Mouse (Mus musculus) limb, embryonic 14.5 days (tissue): Measurements from ENCODE around the gene Ccser1. TPM values are rescaled to one million over a fixed set of nuclear protein-coding genes. Genes with fewer than 3 reads are reported as not detected.

Experiments
- ATAC-seq: fragments of 200-750 bp; cut with Nextera tagmentation; 2 replicates; pipeline ENCODE4 v1.8.0; 2017; ENCODE audit warnings: low read depth, moderate number of reproducible peaks, moderate TSS enrichment; ENCODE audit not compliant: low FRiP score
- DNase-seq: peaks from one replicate; pipeline ENCODE4 v3.0.0-alpha.2; 2015; ENCODE audit warnings: low spot score
- H3K27ac ChIP-seq: fragments of 300-500 bp; sonication (generic); replicated peaks from 2 replicates; pipeline ENCODE4 v1.5.1; 2014; ENCODE audit warnings: low read depth, mild to moderate bottlenecking, low read length, moderate library complexity, mixed read lengths
- H3K27me3 ChIP-seq: fragments of 300-500 bp; sonication (generic); 2 replicates; pipeline ENCODE4 v1.6.1; 2014; ENCODE audit warnings: low read length, mixed read lengths; ENCODE audit not compliant: control insufficient read depth, insufficient read depth
- H3K36me3 ChIP-seq: fragments of 300-500 bp; sonication (generic); 2 replicates; pipeline ENCODE4 v1.6.1; 2014; ENCODE audit warnings: mild to moderate bottlenecking, low read length, moderate library complexity, mixed read lengths; ENCODE audit not compliant: control insufficient read depth, insufficient read depth
- H3K4me1 ChIP-seq: fragments of 300-500 bp; sonication (generic); 2 replicates; pipeline ENCODE4 v1.6.1; 2014; ENCODE audit warnings: antibody characterized with exemption, low read length, mixed read lengths; ENCODE audit not compliant: control insufficient read depth, insufficient read depth
- H3K4me2 ChIP-seq: fragments of 300-500 bp; sonication (generic); replicated peaks from 2 replicates; pipeline ENCODE4 v1.6.1; 2014; ENCODE audit warnings: low read depth, mild to moderate bottlenecking, low read length, moderate library complexity; ENCODE audit not compliant: severe bottlenecking
- H3K4me3 ChIP-seq: fragments of 300-500 bp; sonication (generic); replicated peaks from 2 replicates; pipeline ENCODE4 v1.5.1; 2014; ENCODE audit warnings: low read length
- H3K9ac ChIP-seq: fragments of 300-500 bp; sonication (generic); 2 replicates; pipeline ENCODE4 v1.6.1; 2014; ENCODE audit warnings: mild to moderate bottlenecking, low read depth, low read length, moderate library complexity; ENCODE audit not compliant: severe bottlenecking
- H3K9me3 ChIP-seq: fragments of 300-500 bp; sonication (generic); 2 replicates; pipeline ENCODE4 v1.6.1; 2016; ENCODE audit warnings: low read length; ENCODE audit not compliant: control insufficient read depth
- POLR2A ChIP-seq: fragments of 200-500 bp; IDR thresholded peaks from 2 replicates; pipeline ENCODE4 v1.8.0; 2012; ENCODE audit warnings: inconsistent platforms, mild to moderate bottlenecking, moderate library complexity, borderline replicate concordance; ENCODE audit not compliant: insufficient read depth, insufficient read length; ENCODE audit errors: extremely low read depth
- WGBS: fragments of 180-500 bp; shearing (Covaris S2); extraction: QIAGEN DNeasy Blood & Tissue Kit; methylation state at CpG from one replicate; pipeline ENCODE4 v1.1.7; 2014; 5-methylcytosine and 5-hydroxymethylcytosine counted together
- polyA plus RNA-seq, 2 experiments: library from polyadenylated mRNA; depleted of rRNA in 1 of 2; stranded (reverse) in 1 of 2; unstranded in 1 of 2; fragments of >200 nt; fragmentation: Nextera tagmentation in 1 of 2; extraction: Ambion mirVana in 1 of 2; gene quantifications; 2 replicates each; pipeline versions ENCODE4 v1.2.1 to v1.2.3; 2012 to 2014

Gene Ccser1
- polyA plus RNA-seq, 2 experiments = 5.9 to 6.6 TPM

DNA sequence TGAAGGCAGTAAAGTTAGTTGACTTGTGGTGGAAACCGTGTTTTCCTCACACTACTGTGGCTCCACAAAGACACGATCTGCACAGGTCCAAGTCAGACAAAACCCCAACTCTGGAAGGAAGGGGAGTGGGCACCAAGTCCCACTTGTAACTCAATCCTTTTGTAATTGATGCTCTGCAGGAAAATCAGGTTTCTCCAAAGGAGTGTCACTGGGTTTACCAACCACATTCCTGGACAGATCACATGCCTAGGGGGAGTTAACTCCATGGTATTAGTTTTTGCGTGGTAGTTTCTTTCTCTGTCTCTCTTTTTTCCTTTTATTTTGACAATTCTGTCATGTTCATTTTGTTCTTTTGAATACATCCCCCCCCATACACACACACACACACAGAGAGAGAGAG lies 252.0 kb downstream of the Ccser1 start:
- Histone ChIP-seq H3K4me2 (no peak overlapping the region), H3K27ac (no peak overlapping the region), H3K9ac (no peak overlapping the region), H3K36me3 (no peaks in the 10 kb centered on the region), H3K4me3 (no peak overlapping the region), H3K4me1 (0 out of 2 replicates have a peak, but pooled peaks cover 2% of the 10 kb centered on the region), H3K9me3 (no peaks in the 10 kb centered on the region), H3K27me3 (no peaks in the 10 kb centered on the region)
- ATAC-seq (no peak), DNase-seq (peak; percentile 8)
- no peak for TF ChIP-seq POLR2A
- WGBS = 49% methylated on average over 3 of the region's 3 CpGs

DNA sequence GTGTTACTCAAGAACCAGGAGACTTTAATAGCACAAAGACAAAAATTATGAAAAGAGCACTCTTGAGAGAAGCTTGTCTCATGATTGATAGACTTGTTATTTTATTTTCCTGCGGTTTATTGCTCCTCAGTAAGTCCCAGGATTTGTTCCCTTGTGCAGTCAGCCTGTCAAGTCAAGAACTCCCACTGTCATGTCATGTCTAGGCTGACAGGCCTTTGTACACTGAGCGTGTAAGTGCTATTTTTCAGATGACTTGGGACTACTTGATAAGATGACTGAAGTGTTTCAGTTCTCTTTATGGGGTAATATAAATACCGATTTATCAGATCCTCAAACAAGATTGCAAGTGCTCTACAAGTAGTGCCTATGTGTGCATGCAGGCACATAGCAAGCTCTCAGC lies 252.6 kb downstream of the Ccser1 start:
- Histone ChIP-seq H3K4me1 (0 out of 2 replicates have a peak, but pooled peaks cover 2% of the 10 kb centered on the region), H3K9ac (no peak overlapping the region), H3K4me3 (no peak overlapping the region), H3K27ac (no peak overlapping the region), H3K36me3 (no peaks in the 10 kb centered on the region), H3K9me3 (no peaks in the 10 kb centered on the region), H3K4me2 (no peak overlapping the region), H3K27me3 (no peaks in the 10 kb centered on the region)
- DNase-seq (no peak), ATAC-seq (no peak)
- no peak for TF ChIP-seq POLR2A
- WGBS = 65% methylated on average over 3 of the region's 3 CpGs

DNA sequence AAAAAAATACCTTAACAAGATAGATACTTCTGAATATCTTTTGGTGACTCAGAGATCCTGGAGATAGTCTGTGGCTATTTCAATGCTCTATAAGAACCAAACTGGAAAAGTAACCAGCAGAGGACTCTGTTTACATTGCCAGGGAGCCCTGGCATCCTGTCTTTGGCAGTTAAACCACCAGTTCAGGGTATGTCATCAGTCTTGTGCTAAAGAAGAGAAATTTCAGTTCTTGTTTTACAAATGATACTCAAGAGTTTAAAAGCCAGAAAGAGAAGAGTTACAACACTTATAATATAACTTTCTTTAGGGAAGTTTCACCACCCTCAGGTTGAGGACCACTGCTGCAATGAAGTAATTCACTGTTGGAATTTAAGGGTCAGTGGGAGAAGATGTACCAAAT lies 258.0 kb downstream of the Ccser1 start:
- Histone ChIP-seq H3K27me3 (no peaks in the 10 kb centered on the region), H3K9me3 (no peaks in the 10 kb centered on the region), H3K27ac (no peak overlapping the region), H3K4me2 (no peak overlapping the region), H3K4me3 (no peak overlapping the region), H3K9ac (no peak overlapping the region), H3K4me1 (no peaks in the 10 kb centered on the region), H3K36me3 (no peaks in the 10 kb centered on the region)
- no peak for DNase-seq
- TF ChIP-seq POLR2A = no peak
- ATAC-seq = no peak

DNA sequence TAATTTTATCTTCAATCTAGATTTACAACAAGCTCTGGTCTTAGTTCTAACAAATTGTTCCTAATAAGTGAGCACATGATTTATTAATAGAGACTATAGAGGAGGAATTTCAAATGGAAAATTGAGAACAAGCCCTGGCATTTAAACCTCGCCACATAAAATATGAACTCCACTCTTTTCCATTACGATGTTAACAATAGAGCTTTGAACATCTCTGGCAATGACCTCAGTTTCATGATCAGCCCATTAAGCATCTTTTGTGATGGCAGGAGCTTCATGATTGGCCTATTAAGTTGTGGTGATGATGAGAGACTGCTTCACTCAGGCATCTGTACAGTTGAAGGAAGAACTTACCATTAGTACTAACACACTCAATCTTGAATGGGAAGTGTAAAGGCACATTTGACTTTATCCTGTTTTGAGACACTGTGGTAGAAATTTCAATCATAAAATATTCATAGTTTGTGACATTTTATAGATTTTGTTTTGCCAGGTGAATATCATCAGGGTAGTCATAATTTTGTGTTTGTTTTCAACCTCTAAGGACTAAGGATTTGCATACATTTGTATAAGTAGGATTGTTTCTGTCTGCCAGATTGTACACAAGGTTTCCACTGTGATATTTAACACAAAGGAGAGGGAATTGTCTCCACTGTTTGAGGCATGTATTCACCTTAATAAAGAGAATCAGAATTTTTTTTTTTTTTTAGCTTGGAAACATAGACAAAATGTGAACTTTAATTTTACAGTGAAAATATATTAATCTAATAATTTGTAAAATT lies 291.4 kb downstream of the Ccser1 start:
- 72% methylated on average over 2 of the region's 2 CpGs for WGBS
- no peaks in the 10 kb centered on the region for H3K27me3 ChIP-seq
- DNase-seq = peak; percentile 11
- H3K4me3 ChIP-seq = no peak overlapping the region
- no peak for ATAC-seq
- H3K4me2 ChIP-seq = no peak overlapping the region
- no peak overlapping the region for H3K9ac ChIP-seq
- no peak overlapping the region for H3K27ac ChIP-seq
- no peak for TF ChIP-seq POLR2A
- H3K9me3 ChIP-seq = no peaks in the 10 kb centered on the region
- H3K36me3 ChIP-seq = no peaks in the 10 kb centered on the region
- no peaks in the 10 kb centered on the region for H3K4me1 ChIP-seq

DNA sequence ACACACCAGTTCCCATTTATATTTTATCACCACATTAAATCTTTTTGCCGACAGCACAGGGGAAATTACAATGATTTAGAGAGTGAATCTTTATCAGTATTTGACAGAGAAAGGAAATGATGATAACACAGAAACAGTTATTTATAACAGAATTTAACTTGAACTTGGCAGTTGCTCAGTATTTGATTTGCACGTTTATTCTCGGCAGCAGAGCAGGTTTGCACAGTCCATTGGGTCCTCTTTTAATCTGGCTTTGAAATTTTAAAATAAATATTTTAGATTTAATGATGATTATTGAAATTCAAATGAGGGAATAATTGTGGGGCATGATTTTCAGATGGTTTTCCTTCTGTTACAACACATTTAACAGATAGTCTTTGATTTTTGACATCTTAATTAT lies 305.2 kb downstream of the Ccser1 start:
- no peak for ATAC-seq
- no peak for DNase-seq
- H3K4me1 ChIP-seq = no peaks in the 10 kb centered on the region
- TF ChIP-seq POLR2A = no peak
- 77% methylated on average over 3 of the region's 3 CpGs for WGBS
- no peak overlapping the region for H3K27ac ChIP-seq
- H3K9me3 ChIP-seq = no peaks in the 10 kb centered on the region
- no peak overlapping the region for H3K4me3 ChIP-seq
- H3K4me2 ChIP-seq = no peak overlapping the region
- no peaks in the 10 kb centered on the region for H3K36me3 ChIP-seq
- H3K9ac ChIP-seq = no peak overlapping the region
- no peaks in the 10 kb centered on the region for H3K27me3 ChIP-seq
